Mouse (Mus musculus) fat pad, adult 2 months (tissue): ENCODE measurements around the gene Sema6b.

Experiments used
- DNase-seq: peaks from one replicate; pipeline ENCODE4 v3.0.0-alpha.2; 2011; ENCODE audit warnings: low read depth, low spot score; ENCODE audit errors: extremely low read depth

Gene Sema6b

DNA sequence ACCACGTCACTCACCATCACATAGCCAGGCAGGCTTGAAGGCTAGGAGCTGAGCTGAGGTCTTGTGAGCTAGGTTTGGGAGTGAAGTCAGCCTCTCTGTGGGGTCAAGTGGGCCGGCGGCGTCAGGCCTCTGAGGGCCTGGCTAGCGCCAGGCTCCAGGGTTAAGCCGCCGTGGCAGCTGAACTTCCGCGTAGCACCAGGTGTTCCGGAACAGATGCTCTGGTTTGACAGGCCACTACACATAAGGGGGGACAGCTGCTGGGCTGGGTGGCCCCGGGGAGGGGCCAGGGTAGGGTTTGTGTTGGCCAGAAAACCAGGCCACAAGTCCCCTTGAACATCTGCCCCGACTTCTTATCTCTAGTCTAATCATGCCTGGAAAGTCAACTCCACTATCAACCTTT, 7.3 kb upstream of the Sema6b start:
- no peak for DNase-seq

DNA sequence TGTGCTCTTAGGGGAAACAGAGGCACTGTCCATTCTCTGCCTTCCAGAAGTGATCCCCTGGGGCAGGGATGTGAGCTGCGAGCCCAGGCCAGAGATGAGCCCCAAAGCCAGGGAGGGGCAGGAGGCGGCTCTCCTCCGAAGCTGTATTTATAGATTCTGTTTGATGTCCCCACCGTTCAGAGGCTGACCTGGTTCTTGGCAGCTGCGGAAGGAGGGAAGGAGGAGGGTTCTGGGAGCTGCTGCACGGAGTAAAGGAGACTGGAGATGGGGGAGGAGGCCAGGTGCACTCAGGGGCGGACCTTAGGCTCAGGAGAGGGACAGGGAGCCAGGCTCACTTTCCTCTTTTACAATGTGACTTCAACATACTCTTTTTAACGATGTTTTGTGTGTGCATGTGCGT, 6.0 kb upstream of the Sema6b start:
- no peak for DNase-seq

DNA sequence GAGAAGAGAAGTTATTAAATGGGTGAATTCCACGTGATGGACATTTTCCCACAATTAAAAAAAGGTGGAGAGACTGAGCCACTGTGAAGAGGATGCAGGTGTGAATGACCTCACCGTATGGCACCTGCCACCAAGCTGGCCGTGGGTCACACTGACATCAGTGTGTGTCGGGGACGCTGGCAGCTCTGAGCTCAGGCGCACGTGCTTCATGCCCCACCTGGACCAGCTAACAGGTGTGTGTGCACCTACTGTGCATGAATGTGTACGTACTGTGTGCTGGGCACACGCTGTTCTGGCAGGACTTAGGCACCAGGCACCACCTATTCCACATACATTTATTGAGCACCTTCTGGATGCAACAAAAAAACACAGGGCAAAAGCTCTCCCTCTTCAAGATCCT, 4.4 kb upstream of the Sema6b start:
- DNase-seq = no peak

DNA sequence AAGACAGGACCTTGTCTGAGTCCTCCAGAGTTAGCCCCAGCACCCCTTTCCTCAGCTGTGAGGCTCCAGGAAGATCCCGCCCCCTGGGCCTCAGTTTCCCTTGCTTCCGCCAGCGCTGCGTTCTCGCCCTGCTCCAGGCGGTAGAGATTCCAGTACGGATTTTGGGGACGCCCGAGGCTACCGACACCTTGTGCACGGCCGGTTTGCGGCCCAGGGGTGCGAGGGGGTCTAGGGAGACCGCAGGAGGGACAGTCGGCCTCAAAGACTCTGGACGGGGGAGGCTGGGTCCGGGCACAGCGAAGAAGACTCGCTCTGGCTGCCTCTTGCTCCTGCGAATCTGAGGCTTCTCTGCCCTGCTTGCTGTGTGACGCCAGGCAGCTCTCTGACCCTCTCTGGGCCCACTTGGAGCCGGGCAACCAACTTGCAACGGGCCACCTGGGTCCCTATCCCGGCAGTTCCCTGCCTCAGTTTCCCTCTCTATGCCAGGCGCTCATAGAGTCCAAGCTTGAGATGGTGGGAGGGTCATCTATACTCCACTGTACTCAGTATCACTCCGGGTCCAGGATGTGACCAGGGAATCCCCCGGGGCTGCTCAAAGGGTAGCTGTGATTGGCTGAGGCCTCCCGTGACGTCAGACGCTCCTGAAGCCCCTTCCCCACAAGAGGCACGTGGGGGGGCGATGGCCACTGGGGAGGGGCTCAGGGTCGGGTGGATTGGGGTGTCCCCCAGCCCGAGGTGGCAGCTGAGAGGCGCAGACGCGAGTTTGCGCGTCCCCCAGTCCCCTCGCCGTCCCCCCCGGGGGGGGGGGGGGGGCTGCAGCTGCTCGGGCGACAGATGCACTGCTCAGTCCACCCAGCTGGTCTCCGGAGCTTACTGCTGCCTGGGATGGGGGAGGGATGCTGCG, 1.8 kb upstream of the Sema6b start:
- DNase-seq = no peak

DNA sequence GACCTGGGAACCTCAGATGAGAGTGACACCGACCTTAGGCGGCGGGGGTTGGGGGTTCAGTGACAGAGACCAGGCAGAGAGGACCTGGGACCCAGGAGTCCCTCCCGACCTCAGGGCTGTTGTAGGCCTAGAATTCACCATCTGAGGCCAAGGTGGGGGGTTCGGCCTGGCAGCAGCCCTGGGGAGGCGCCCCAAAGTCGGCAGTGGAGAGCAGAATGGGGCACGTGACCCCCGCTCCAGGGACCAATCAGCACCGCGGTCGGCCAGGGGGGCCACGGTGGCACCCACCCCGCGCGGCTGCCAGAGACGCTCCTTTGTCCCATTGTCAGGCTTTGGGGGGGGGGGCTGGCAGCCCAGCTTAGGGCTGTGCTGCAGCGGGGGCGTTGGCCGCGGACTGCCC, 788 bp downstream of the Sema6b start:
- no peak for DNase-seq

GRCm38 (mm10) chr17:56137839-56138613, 2.1 kb downstream of the Sema6b start:
- no peak for DNase-seq

DNA sequence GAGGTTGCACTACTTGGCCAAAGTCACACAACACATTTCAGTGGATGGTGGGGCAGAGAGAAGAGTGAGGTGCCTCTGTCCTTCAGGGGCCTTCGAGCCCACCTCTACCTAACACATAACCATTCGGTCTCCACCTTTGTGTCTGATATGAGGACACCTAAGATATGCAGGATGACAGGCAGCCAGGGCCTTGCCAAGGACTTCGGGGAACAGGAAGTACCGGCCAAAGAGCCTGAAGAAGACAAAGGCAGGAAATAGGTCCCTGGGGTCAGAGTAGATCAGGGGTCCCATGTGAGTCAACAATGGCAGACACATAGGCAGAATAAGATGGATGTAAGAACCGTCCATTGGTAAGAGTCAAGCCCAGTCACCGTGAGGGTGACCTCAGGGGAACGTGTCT, 3.6 kb downstream of the Sema6b start:
- DNase-seq = no peak

DNA sequence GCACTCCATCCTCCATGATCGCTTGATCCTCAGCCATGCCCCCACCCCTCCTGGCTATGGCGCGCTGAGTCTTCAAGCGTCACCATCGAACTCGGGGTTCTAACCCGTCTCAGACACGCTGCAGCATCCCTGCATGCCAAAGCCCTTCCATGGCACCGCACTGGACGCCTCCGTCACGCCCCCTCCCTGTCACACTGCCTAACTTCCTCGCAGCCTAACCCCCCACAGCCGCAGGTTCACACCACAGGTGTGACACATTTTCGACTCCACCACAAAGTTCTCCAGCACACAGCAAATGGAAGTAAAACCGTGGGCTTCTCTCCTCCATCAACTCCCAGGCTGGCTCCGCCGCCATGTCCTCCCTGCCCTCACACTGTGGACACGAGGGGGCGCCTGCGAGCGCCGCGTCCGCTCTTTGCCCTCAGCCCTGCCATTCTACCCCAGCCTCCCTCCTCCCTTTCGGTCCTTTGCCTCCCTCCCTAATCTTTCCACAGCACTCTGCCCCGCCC, 5.6 kb downstream of the Sema6b start:
- no peak for DNase-seq

DNA sequence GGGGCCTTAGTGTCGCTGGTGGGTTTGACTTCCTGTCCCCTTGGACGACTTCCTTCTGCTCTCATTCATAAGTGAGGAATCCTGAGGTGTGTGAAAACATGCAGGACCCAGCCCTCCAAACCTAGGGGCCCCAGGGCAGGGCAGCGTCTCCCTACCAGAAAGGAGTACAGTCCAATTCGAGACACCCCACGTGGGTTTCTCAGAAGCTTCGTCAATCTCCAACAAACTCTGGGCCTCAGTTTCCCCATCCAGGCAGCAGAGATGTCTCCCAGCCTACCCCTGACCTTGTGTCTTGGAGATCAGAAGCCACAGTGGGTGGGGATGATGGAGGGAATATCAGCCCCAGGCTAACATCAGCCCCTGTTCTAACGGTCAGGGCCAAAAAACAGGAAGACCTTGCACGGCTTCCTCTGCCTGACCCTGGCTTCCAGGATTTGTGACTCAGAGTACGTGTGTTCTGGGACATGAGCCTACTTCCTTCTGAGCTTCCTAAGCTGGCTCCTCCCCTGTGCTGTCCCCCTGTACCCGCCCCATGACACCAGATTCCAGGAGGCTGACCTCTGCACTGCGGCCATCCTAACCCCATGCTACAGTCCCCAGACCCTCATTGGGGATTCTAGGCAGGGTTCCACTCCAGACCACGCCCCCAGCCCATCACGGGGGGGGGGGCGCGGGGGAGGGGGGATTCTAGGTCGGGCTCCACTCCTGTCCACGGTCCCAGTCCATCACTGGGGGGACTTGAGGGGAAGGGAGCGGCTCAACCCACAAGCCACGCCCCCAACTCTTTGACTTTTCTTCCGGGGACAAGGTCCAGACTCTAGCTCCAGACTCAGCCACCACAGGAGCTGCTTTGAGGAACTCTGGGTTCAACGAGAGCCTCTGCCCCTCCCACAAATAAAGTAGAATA, 6.4 kb downstream of the Sema6b start:
- no peak for DNase-seq

GRCm38 (mm10) chr17:56132661-56133060, 7.5 kb downstream of the Sema6b start:
- DNase-seq = no peak

DNA sequence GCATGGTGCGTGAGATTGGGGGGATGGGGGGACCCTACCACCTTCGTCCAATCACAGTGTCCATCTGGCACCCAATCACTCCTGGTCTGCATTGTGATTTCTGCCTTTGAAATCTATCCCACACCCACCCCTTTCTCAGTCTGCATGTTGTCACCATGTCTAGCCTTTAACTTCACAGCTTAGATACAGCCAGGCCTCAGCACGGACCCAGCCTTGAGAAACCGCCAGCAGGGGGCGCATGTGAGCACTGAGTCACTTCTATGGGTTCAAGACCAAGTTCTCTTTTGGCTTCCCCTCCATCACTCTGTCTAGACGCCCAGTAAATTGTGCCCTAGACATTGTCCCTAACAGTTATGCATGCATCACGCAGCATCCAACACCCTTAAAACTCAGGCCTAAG, 8.3 kb downstream of the Sema6b start:
- DNase-seq = no peak

DNA sequence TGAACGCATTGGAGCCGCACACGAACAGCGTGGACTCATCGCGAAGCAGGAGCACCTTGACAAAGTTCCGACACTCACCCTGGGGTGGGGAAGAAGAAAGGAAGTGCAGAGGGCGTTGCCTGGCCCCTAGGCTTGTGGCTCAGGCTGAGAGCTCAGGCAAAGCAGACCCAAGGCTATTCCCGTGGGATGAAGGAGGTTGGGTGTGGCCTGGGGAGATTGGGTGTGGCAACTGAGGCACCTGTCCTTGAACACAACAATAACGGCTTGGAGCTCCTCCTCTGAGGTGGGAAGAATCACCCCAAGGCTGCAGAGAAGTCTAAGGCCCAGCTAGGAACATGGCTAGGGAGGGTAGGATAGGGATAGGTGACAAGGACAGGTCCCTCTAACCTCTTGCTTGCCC, 9.0 kb downstream of the Sema6b start:
- no peak for DNase-seq

DNA sequence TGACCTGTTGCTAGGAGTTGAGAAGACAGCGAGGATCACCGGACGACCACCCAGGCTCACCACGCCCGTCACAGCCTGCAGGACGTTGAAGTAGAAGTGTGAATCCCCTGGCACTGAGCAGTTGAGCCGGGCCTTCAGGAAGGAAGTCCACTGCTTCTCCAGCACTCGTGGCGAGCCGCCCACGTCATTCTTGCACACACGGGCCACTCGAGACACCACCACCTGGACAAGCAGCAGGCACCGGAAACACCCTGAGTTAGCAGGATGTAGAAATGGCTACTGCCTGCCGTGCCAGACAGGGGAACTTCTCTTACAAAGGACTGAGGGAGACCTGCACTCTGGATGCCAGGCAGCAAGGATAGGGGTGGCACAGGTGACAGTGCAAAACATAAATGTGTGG, 11.9 kb downstream of the Sema6b start:
- no peak for DNase-seq

- no peak for DNase-seq
Measured at GRCm38 (mm10) chr17:56126175-56126574, 14.0 kb downstream of the Sema6b start.

DNA sequence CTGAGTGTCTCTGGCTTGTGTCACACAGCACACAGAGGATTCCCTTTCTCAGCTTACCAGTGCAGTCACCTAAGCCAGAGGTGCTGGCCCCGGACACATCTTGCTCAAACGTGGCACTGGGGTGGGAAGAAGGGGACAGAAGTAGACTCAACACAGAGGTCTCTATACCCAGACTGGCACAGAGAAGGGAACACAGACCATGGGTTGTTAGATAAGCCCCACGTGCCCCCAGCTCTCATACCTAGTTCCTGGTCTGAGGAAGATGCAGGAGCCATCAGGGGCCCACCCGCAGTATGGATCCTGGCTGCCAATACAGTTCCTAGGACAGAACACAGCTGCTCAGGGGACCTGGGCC, 14.9 kb downstream of the Sema6b start:
- no peak for DNase-seq

GRCm38 (mm10) chr17:56124377-56125275, 15.5 kb downstream of the Sema6b start:
- DNase-seq = no peak

DNA sequence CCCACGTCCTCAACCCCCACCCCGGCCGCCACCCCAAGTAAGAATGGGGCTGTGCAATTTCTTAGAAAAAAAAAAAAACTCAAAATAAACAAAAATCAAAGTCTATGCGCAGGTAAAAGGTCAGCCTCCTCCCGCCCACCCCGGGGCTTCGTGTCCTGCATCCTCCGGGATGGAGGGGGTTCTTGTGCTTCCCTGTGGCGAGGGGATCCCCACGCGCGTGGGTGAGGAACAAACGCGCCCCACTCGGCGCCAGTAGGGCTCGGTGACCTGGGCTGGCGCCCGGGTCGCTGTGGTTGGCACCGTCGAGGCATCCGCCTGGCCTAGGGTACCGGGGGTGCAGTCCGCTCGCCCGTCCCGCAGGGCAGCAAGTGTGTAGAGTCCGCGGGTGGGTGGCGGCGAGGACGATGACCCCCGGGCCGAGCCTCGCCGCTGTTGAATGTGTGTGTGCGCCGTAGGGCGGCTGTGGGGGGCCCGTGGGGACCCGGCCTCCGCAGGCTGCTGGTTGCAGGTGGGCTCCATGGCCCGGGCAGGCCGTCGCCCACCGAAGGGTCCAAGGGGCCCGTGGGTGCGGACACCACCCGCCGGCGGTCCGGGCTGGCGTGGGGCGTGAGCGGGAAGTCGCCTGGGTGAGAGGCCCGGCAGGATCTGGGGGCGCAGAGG, 16.3 kb downstream of the Sema6b start:
- DNase-seq = no peak

- DNase-seq = no peak
Measured at GRCm38 (mm10) chr17:56123161-56123560, 17.0 kb downstream of the Sema6b start.

DNA sequence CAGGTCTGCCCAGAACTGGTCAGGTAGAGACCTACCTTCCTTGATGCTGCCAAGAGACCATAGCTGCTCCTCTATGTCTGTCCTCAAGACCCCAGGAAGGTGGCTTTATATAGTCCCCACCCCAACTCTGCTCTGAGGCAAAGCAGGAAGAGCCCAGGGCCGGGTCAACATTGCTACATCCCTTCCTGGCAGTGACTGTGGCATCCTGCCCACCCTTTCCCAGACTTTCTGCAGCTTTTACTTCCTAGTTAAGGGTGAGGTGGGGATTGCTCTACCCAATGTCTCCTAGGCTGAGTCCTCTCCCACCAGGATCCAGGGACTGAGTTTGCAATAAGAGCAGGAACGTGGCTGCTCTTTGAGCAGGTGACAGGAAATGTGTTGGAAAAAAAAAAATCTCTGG, 18.3 kb downstream of the Sema6b start, which contains the start of gene Lrg1:
Lrg1 (minus strand) TSS at position 176 of the 400 bp plus-strand sequence.
- no peak for DNase-seq
